Mouse (Mus musculus): ENCODE results near the gene Aldh1a7. TPM values are rescaled to one million over a fixed set of nuclear protein-coding genes. Genes with fewer than 3 reads are reported as not detected.

Gene Aldh1a7
- polyA plus RNA-seq (2015; fragmentation: Nextera tagmentation; extraction: Ambion mirVana), result 16.7 and 17.0 TPM in 2 replicates

DNA sequence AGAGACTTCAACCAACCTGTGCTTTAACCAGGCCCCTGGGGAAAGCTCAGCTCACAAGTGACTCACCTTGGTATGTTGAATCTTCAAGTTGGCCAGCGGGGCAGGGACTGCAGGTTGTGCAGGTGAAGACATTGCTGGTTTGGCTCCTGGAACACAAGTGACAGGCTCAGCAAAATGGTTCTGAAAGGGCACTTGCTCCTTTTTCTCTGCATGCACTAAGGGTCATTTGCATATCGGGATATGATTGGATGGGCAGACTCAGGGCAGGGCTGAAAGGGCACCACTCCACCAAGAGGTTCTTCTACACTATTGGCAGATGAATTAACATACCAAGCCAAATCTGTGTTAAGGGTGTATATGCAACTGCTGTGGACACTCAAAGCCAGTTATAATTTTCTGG lies at the start of gene Aldh1a7:
Gene Aldh1a7 (minus strand): TSS at position 182 of the 400 bp plus-strand sequence.
- Histone ChIP-seq H3K27ac (ENCODE audit: low read length) (no peak within 1 kb of the TSS), H3K27me3 (replicated peaks; ENCODE audit: control insufficient read depth, insufficient read depth, low read length) (no peaks in the 10 kb centered on the region), H3K4me3 (ENCODE audit: low read length) (no peak within 1 kb of the TSS), H3K9me3 (ENCODE audit: control insufficient read depth, low read length) (no peaks in the 10 kb centered on the region), H3K4me2 (ENCODE audit: low read depth, low read length) (no peak within 1 kb of the TSS), H3K36me3 (ENCODE audit: control insufficient read depth, insufficient read depth, low read length) (no peaks in the 10 kb centered on the region), H3K4me1 (ENCODE audit: control insufficient read depth, insufficient read depth, low read length) (0 out of 2 replicates have a peak, but pooled peaks cover 2% of the 10 kb centered on the region), H3K9ac (ENCODE audit: low read depth, low read length) (no peak within 1 kb of the TSS)
- ATAC-seq, result peak; percentile 84
- 70% methylated on average over 2 of the region's 2 CpGs for WGBS

DNA sequence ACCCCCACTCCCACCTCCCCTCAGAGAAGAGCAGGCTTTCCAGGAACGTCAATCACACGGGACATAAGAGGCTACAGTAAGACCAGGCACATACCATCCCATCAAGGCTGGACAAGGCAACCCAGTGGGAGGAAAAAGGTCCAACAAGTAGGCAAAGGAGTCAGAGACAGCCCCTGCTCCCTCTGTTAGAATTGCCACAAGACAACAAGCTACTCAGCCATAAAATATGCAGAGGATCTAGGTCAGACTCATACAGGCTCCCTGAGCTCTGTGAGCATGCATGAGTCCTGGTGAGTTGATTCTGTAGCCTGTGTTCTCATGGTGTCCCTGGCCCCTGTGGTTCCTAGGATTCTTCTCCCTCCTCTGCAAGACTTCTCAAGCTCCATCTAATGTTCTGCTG lies 48.3 kb upstream of the Aldh1a7 start:
- Histone ChIP-seq H3K27me3 (replicated peaks; ENCODE audit: control insufficient read depth, insufficient read depth, low read length) (no peaks in the 10 kb centered on the region), H3K27ac (ENCODE audit: low read length) (no peak overlapping the region), H3K4me2 (ENCODE audit: low read depth, low read length) (no peak overlapping the region), H3K4me1 (ENCODE audit: control insufficient read depth, insufficient read depth, low read length) (no peaks in the 10 kb centered on the region), H3K9me3 (ENCODE audit: control insufficient read depth, low read length) (no peaks in the 10 kb centered on the region), H3K9ac (ENCODE audit: low read depth, low read length) (no peak overlapping the region), H3K4me3 (ENCODE audit: low read length) (no peak overlapping the region), H3K36me3 (ENCODE audit: control insufficient read depth, insufficient read depth, low read length) (no peaks in the 10 kb centered on the region)
- ATAC-seq, result no peak
- 64% methylated on average over 2 of the region's 2 CpGs for WGBS

GRCm38 (mm10) chr19:20773941-20774340 lies 46.6 kb upstream of the Aldh1a7 start:
- no peak overlapping the region for H3K27ac ChIP-seq (ENCODE audit: low read length)
- 90% methylated on average over 7 of the region's 7 CpGs for WGBS
- ATAC-seq, result no peak
- no peaks in the 10 kb centered on the region for H3K4me1 ChIP-seq (ENCODE audit: control insufficient read depth, insufficient read depth, low read length)
- H3K4me2 ChIP-seq (ENCODE audit: low read depth, low read length), result no peak overlapping the region
- H3K9me3 ChIP-seq (ENCODE audit: control insufficient read depth, low read length), result no peaks in the 10 kb centered on the region
- no peak overlapping the region for H3K9ac ChIP-seq (ENCODE audit: low read depth, low read length)
- H3K4me3 ChIP-seq (ENCODE audit: low read length), result no peak overlapping the region
- H3K27me3 ChIP-seq (replicated peaks; ENCODE audit: control insufficient read depth, insufficient read depth, low read length), result no peaks in the 10 kb centered on the region
- H3K36me3 ChIP-seq (ENCODE audit: control insufficient read depth, insufficient read depth, low read length), result no peaks in the 10 kb centered on the region

DNA sequence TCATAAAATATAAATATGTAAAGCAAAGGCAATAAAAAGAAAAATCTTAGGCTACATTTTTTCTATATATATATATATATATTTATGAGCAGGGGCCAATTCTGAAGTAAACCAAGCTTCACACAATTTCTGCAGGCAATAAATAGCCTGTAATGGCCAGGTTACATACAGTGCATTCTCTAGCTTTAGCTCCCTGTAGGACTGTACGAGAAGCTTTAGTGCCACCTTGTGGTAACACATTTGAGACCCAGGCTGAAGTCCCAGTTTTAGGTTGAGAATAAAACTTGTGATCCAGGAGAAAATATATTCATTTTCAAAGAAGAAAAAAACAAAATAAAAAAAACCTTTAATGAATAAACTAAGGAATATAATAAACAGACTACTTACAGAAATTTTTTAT lies 36.9 kb upstream of the Aldh1a7 start:
- 23% methylated on average over 1 of the region's 1 CpGs for WGBS
- Histone ChIP-seq H3K9me3 (ENCODE audit: control insufficient read depth, low read length) (no peaks in the 10 kb centered on the region), H3K27me3 (replicated peaks; ENCODE audit: control insufficient read depth, insufficient read depth, low read length) (no peaks in the 10 kb centered on the region), H3K9ac (ENCODE audit: low read depth, low read length) (no peak overlapping the region), H3K4me1 (ENCODE audit: control insufficient read depth, insufficient read depth, low read length) (no peaks in the 10 kb centered on the region), H3K4me2 (ENCODE audit: low read depth, low read length) (no peak overlapping the region), H3K27ac (ENCODE audit: low read length) (no peak overlapping the region), H3K4me3 (ENCODE audit: low read length) (no peak overlapping the region), H3K36me3 (ENCODE audit: control insufficient read depth, insufficient read depth, low read length) (no peaks in the 10 kb centered on the region)
- peak; percentile 77 for ATAC-seq

GRCm38 (mm10) chr19:20761675-20762426 lies 34.5 kb upstream of the Aldh1a7 start:
- Histone ChIP-seq H3K4me3 (ENCODE audit: low read length) (no peak overlapping the region), H3K4me2 (ENCODE audit: low read depth, low read length) (no peak overlapping the region), H3K4me1 (ENCODE audit: control insufficient read depth, insufficient read depth, low read length) (no peaks in the 10 kb centered on the region), H3K27me3 (replicated peaks; ENCODE audit: control insufficient read depth, insufficient read depth, low read length) (no peaks in the 10 kb centered on the region), H3K9ac (ENCODE audit: low read depth, low read length) (no peak overlapping the region), H3K27ac (ENCODE audit: low read length) (no peak overlapping the region), H3K36me3 (ENCODE audit: control insufficient read depth, insufficient read depth, low read length) (no peaks in the 10 kb centered on the region), H3K9me3 (ENCODE audit: control insufficient read depth, low read length) (no peaks in the 10 kb centered on the region)
- WGBS, result 57% methylated on average over 4 of the region's 4 CpGs
- no peak for ATAC-seq

- 39% methylated on average over 3 of the region's 3 CpGs for WGBS
- Histone ChIP-seq H3K36me3 (ENCODE audit: control insufficient read depth, insufficient read depth, low read length) (no peaks in the 10 kb centered on the region), H3K4me2 (ENCODE audit: low read depth, low read length) (no peak overlapping the region), H3K4me3 (ENCODE audit: low read length) (no peak overlapping the region), H3K4me1 (ENCODE audit: control insufficient read depth, insufficient read depth, low read length) (no peaks in the 10 kb centered on the region), H3K9me3 (ENCODE audit: control insufficient read depth, low read length) (no peaks in the 10 kb centered on the region), H3K27me3 (replicated peaks; ENCODE audit: control insufficient read depth, insufficient read depth, low read length) (no peaks in the 10 kb centered on the region), H3K9ac (ENCODE audit: low read depth, low read length) (no peak overlapping the region), H3K27ac (ENCODE audit: low read length) (no peak overlapping the region)
- ATAC-seq, result no peak
These were observed 33.8 kb upstream of the Aldh1a7 start for GRCm38 (mm10) chr19:20761119-20761518.

DNA sequence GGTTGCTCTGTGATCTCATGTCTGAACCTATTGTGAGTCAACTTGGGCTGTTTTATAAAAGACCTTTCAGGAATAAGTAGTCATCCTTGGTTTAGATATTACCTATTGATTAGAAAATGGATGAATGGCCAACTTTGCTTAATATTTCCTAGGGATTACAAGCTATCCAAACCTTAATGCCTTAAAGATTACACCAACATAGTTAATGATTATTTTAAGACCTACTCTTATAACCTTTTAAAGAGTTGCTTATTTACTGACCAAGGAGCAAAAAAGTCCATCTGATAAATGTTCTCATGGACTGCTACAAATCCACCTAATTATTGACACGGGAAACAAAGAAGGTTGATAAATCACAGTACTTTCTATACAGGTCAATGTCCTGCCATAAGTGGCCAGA lies 17.3 kb upstream of the Aldh1a7 start:
- no peak overlapping the region for H3K4me3 ChIP-seq (ENCODE audit: low read length)
- WGBS, result 64% methylated on average over 1 of the region's 1 CpGs
- no peak for ATAC-seq
- no peaks in the 10 kb centered on the region for H3K4me1 ChIP-seq (ENCODE audit: control insufficient read depth, insufficient read depth, low read length)
- no peaks in the 10 kb centered on the region for H3K27me3 ChIP-seq (replicated peaks; ENCODE audit: control insufficient read depth, insufficient read depth, low read length)
- H3K27ac ChIP-seq (ENCODE audit: low read length), result no peak overlapping the region
- no peak overlapping the region for H3K9ac ChIP-seq (ENCODE audit: low read depth, low read length)
- H3K9me3 ChIP-seq (ENCODE audit: control insufficient read depth, low read length), result no peaks in the 10 kb centered on the region
- no peak overlapping the region for H3K4me2 ChIP-seq (ENCODE audit: low read depth, low read length)
- H3K36me3 ChIP-seq (ENCODE audit: control insufficient read depth, insufficient read depth, low read length), result no peaks in the 10 kb centered on the region

DNA sequence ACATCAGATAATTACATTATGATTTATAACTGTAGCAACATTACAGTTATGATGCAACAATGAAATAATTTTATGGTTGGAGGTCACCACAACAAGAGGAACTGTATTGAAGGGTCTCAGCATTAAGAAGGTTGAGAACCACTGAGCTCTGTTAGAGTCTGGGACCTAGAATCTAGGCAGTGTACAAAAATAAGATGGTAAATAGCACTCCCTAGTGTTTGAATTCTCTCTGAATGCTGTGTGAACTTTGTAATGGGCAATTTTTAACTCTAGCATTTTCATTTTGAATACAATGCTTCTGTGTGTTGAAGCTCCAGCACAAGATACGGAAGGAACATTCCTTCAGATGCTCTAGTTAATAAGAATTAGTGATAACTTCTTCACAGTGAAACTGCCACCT lies 916 bp upstream of the Aldh1a7 start:
- H3K9me3 ChIP-seq (ENCODE audit: control insufficient read depth, low read length), result no peaks in the 10 kb centered on the region
- WGBS, result 78% methylated on average over 1 of the region's 1 CpGs
- no peaks in the 10 kb centered on the region for H3K36me3 ChIP-seq (ENCODE audit: control insufficient read depth, insufficient read depth, low read length)
- H3K4me3 ChIP-seq (ENCODE audit: low read length), result no peak overlapping the region
- H3K9ac ChIP-seq (ENCODE audit: low read depth, low read length), result no peak overlapping the region
- ATAC-seq, result 0 out of 2 replicates have a peak, but pooled peaks have one; percentile 55
- no peak overlapping the region for H3K4me2 ChIP-seq (ENCODE audit: low read depth, low read length)
- 0 out of 2 replicates have a peak, but pooled peaks cover 2% of the 10 kb centered on the region for H3K4me1 ChIP-seq (ENCODE audit: control insufficient read depth, insufficient read depth, low read length)
- no peaks in the 10 kb centered on the region for H3K27me3 ChIP-seq (replicated peaks; ENCODE audit: control insufficient read depth, insufficient read depth, low read length)
- no peak overlapping the region for H3K27ac ChIP-seq (ENCODE audit: low read length)

- 58% methylated on average over 2 of the region's 2 CpGs for WGBS
- peak; percentile 84 for ATAC-seq
- H3K27me3 ChIP-seq (replicated peaks; ENCODE audit: control insufficient read depth, insufficient read depth, low read length), result no peaks in the 10 kb centered on the region
- H3K27ac ChIP-seq (ENCODE audit: low read length), result no peak overlapping the region
- H3K9me3 ChIP-seq (ENCODE audit: control insufficient read depth, low read length), result no peaks in the 10 kb centered on the region
- no peak overlapping the region for H3K4me2 ChIP-seq (ENCODE audit: low read depth, low read length)
- H3K4me1 ChIP-seq (ENCODE audit: control insufficient read depth, insufficient read depth, low read length), result 0 out of 2 replicates have a peak, but pooled peaks cover 2% of the 10 kb centered on the region
- H3K36me3 ChIP-seq (ENCODE audit: control insufficient read depth, insufficient read depth, low read length), result no peaks in the 10 kb centered on the region
- H3K9ac ChIP-seq (ENCODE audit: low read depth, low read length), result no peak overlapping the region
- no peak overlapping the region for H3K4me3 ChIP-seq (ENCODE audit: low read length)
These were observed 4.4 kb downstream of the Aldh1a7 start for GRCm38 (mm10) chr19:20722913-20723312.

GRCm38 (mm10) chr19:20720298-20720697 lies 7.1 kb downstream of the Aldh1a7 start:
- ATAC-seq, result no peak
- Histone ChIP-seq H3K9ac (ENCODE audit: low read depth, low read length) (no peak overlapping the region), H3K27me3 (replicated peaks; ENCODE audit: control insufficient read depth, insufficient read depth, low read length) (no peaks in the 10 kb centered on the region), H3K4me1 (ENCODE audit: control insufficient read depth, insufficient read depth, low read length) (no peaks in the 10 kb centered on the region), H3K4me3 (ENCODE audit: low read length) (no peak overlapping the region), H3K4me2 (ENCODE audit: low read depth, low read length) (no peak overlapping the region), H3K27ac (ENCODE audit: low read length) (no peak overlapping the region), H3K36me3 (ENCODE audit: control insufficient read depth, insufficient read depth, low read length) (no peaks in the 10 kb centered on the region), H3K9me3 (ENCODE audit: control insufficient read depth, low read length) (no peaks in the 10 kb centered on the region)
- 94% methylated on average over 2 of the region's 2 CpGs for WGBS

Measured in intestine, embryonic 16.5 days (tissue).